Mouse (Mus musculus): ENCODE measurements at regions not wholly inside any gene's neighbourhood (a gene's known extent, or its start where the extent isn't known, plus 50 kb on each side); places are given as distances from the start of the nearest gene placed in this dataset.

- no peak for TF ChIP-seq POLR2A (IDR thresholded peaks at IDR 0.05; ENCODE audit: low read depth, low read length)
- no peak for TF ChIP-seq CTCF (IDR thresholded peaks at IDR 0.05; ENCODE audit: extremely low read depth, insufficient read length, insufficient replicate concordance, low read depth, low read length)
These were observed 100.9 kb upstream of the Samsn1 start for GRCm38 (mm10) chr16:76123021-76123384.
